Mouse (Mus musculus) spleen, embryonic (tissue): ENCODE measurements around the gene Ucn2.

Experiments used
- CTCF ChIA-PET: fragments of 350-600 bp; sonication (Branson Sonifier 250); formaldehyde crosslinking; loops from one replicate; lab custom pipeline; 2022; lab: Charles Lee

Ucn2 gene

GRCm38 (mm10) chr9:108985710-108986109 is at the start of gene Ucn2:
Ucn2 (plus strand) TSS chr9:108986010.
- CTCF ChIA-PET = no interaction called here

- CTCF ChIA-PET = interaction anchor here (0.7 kb wide), 1 partner anchor 101 kb away, joined by 3 read pairs; no protein-coding TSS in a partner anchor
These were observed 49.1 kb upstream of the Ucn2 start, which contains the start of gene Uqcrc1 for GRCm38 (mm10) chr9:108936418-108937364. Uqcrc1 (plus strand) TSS chr9:108936633.

- CTCF ChIA-PET = no interaction called here
These were observed 40.7 kb upstream of the Ucn2 start for GRCm38 (mm10) chr9:108945111-108945510.

- CTCF ChIA-PET = no interaction called here
These were observed 40.2 kb upstream of the Ucn2 start for GRCm38 (mm10) chr9:108945608-108946007.

- CTCF ChIA-PET = no interaction called here
These were observed 36.4 kb upstream of the Ucn2 start for GRCm38 (mm10) chr9:108949231-108949966.

- CTCF ChIA-PET = no interaction called here
These were observed 35.7 kb upstream of the Ucn2 start for GRCm38 (mm10) chr9:108949967-108950728.

GRCm38 (mm10) chr9:108953081-108953636 is 32.7 kb upstream of the Ucn2 start, which contains the start of gene Col7a1:
Col7a1 (plus strand) TSS chr9:108953586.
- CTCF ChIA-PET = no interaction called here

GRCm38 (mm10) chr9:108955241-108955640 is 30.6 kb upstream of the Ucn2 start:
- CTCF ChIA-PET = no interaction called here

GRCm38 (mm10) chr9:108955846-108956245 is 30.0 kb upstream of the Ucn2 start:
- CTCF ChIA-PET = no interaction called here

GRCm38 (mm10) chr9:108963577-108963976 is 22.2 kb upstream of the Ucn2 start:
- CTCF ChIA-PET = no interaction called here

- CTCF ChIA-PET = no interaction called here
These were observed 21.5 kb upstream of the Ucn2 start for GRCm38 (mm10) chr9:108964338-108964737.

GRCm38 (mm10) chr9:108970623-108971022 is 15.2 kb upstream of the Ucn2 start:
- CTCF ChIA-PET = no interaction called here

- CTCF ChIA-PET = no interaction called here
These were observed 9.3 kb upstream of the Ucn2 start for GRCm38 (mm10) chr9:108976483-108976882.

GRCm38 (mm10) chr9:108977966-108978365 is 7.8 kb upstream of the Ucn2 start:
- CTCF ChIA-PET = no interaction called here

GRCm38 (mm10) chr9:108982498-108982897 is 3.3 kb upstream of the Ucn2 start:
- CTCF ChIA-PET = no interaction called here

GRCm38 (mm10) chr9:108983209-108983608 is 2.6 kb upstream of the Ucn2 start:
- CTCF ChIA-PET = no interaction called here

GRCm38 (mm10) chr9:108987704-108988350 is 2.0 kb downstream of the Ucn2 start:
- CTCF ChIA-PET = no interaction called here

- CTCF ChIA-PET = interaction anchor here (0.6 kb wide), 1 partner anchor 148 kb away, joined by 9 read pairs; no protein-coding TSS in a partner anchor
These were observed 4.1 kb downstream of the Ucn2 start for GRCm38 (mm10) chr9:108989802-108990461.

GRCm38 (mm10) chr9:108990462-108990820 is 4.6 kb downstream of the Ucn2 start:
- CTCF ChIA-PET = interaction anchor here (0.6 kb wide), 2 partner anchors 148 to 643 kb away, joined by 4 to 9 read pairs; partner anchors contain the start of gene Usp4
